Mouse (Mus musculus) intestine, embryonic 15.5 days (tissue): Measurements from ENCODE around the gene Mill2. TPM values are rescaled to one million over a fixed set of nuclear protein-coding genes. Genes with fewer than 3 reads are reported as not detected.

Experiments used
- ATAC-seq: fragments of 200-750 bp; cut with Nextera tagmentation; 2 replicates; pipeline ENCODE4 v1.8.0; 2017; ENCODE audit warnings: moderate TSS enrichment, moderate library complexity
- H3K27ac ChIP-seq: fragments of 300-500 bp; sonication (generic); 2 replicates; pipeline ENCODE4 v1.5.1; 2015; ENCODE audit warnings: mild to moderate bottlenecking, inconsistent platforms
- H3K27me3 ChIP-seq: fragments of 300-500 bp; sonication (generic); replicated peaks from 2 replicates; pipeline ENCODE4 v1.6.1; 2015; ENCODE audit warnings: inconsistent platforms
- H3K36me3 ChIP-seq: fragments of 300-500 bp; sonication (generic); 2 replicates; pipeline ENCODE4 v1.6.1; 2015; ENCODE audit warnings: inconsistent platforms
- H3K4me1 ChIP-seq: fragments of 300-500 bp; sonication (generic); replicated peaks from 2 replicates; pipeline ENCODE4 v1.6.1; 2015; ENCODE audit warnings: inconsistent platforms
- H3K4me2 ChIP-seq: fragments of 300-500 bp; sonication (generic); replicated peaks from 2 replicates; pipeline ENCODE4 v1.6.1; 2015; ENCODE audit warnings: mild to moderate bottlenecking, inconsistent platforms
- H3K4me3 ChIP-seq: fragments of 300-500 bp; sonication (generic); replicated peaks from 2 replicates; pipeline ENCODE4 v1.5.1; 2015; ENCODE audit warnings: inconsistent platforms
- H3K9ac ChIP-seq: fragments of 300-500 bp; sonication (generic); 2 replicates; pipeline ENCODE4 v1.6.1; 2015; ENCODE audit warnings: inconsistent platforms
- H3K9me3 ChIP-seq: fragments of 300-500 bp; sonication (generic); 2 replicates; pipeline ENCODE4 v1.6.1; 2016; ENCODE audit warnings: inconsistent platforms
- WGBS: fragments of 180-500 bp; shearing (Covaris S2); methylation state at CpG from one replicate; pipeline ENCODE4 v1.1.7; 2015; 5-methylcytosine and 5-hydroxymethylcytosine counted together
- polyA plus RNA-seq: library from polyadenylated mRNA; unstranded; fragments of >200 nt; fragmentation: Nextera tagmentation; extraction: Ambion mirVana; gene quantifications from 2 replicates; pipeline ENCODE4 v1.2.1, GENCODE M21; 2015

Gene Mill2
- polyA plus RNA-seq, 1 experiment from 2014 or later, result 0.73 TPM

- Histone ChIP-seq H3K9ac (no peak overlapping the region), H3K27ac (peak overlapping the region; percentile 66)
- 52% methylated on average over 9 of the region's 9 CpGs for WGBS
These were observed 44.4 kb downstream of the Mill2 start for GRCm38 (mm10) chr7:18883991-18884744.

GRCm38 (mm10) chr7:18884745-18885422 is 45.1 kb downstream of the Mill2 start:
- no peaks in the 10 kb centered on the region for H3K36me3 ChIP-seq
- H3K4me1 ChIP-seq, result no peaks in the 10 kb centered on the region
- peak; percentile 53; the same call in 1 of the 2 replicates for ATAC-seq
- peak overlapping the region; percentile 8 for H3K4me3 ChIP-seq
- H3K4me2 ChIP-seq, result peak overlapping the region; percentile 37
- WGBS, result 46% methylated on average over 13 of the region's 13 CpGs
- H3K9me3 ChIP-seq, result no peaks in the 10 kb centered on the region
- H3K27me3 ChIP-seq, result no peaks in the 10 kb centered on the region
- peak overlapping the region; percentile 18; the same call in 1 of the 2 replicates for H3K9ac ChIP-seq
- peak overlapping the region; percentile 66 for H3K27ac ChIP-seq

More at GRCm38 (mm10) chr7:18883991-18884744, 44.4 kb downstream of the Mill2 start:
- H3K9me3 ChIP-seq, result no peaks in the 10 kb centered on the region
- H3K4me3 ChIP-seq, result peak overlapping the region; percentile 8
- no peaks in the 10 kb centered on the region for H3K36me3 ChIP-seq
- no peaks in the 10 kb centered on the region for H3K4me1 ChIP-seq
- no peaks in the 10 kb centered on the region for H3K27me3 ChIP-seq
- ATAC-seq, result peak; percentile 93
- peak overlapping the region; percentile 37 for H3K4me2 ChIP-seq

- H3K27ac ChIP-seq, result no peak overlapping the region
- no peaks in the 10 kb centered on the region for H3K9me3 ChIP-seq
- no peak overlapping the region for H3K4me3 ChIP-seq
- peaks cover 4% of the 10 kb centered on the region; the same call in 1 of the 2 replicates for H3K36me3 ChIP-seq
- H3K4me2 ChIP-seq, result no peak overlapping the region
- H3K9ac ChIP-seq, result no peak overlapping the region
- no peaks in the 10 kb centered on the region for H3K27me3 ChIP-seq
- ATAC-seq, result no peak
- H3K4me1 ChIP-seq, result no peaks in the 10 kb centered on the region
- WGBS, result 95% methylated on average over 1 of the region's 1 CpGs
These were observed 47.2 kb downstream of the Mill2 start for GRCm38 (mm10) chr7:18886963-18887362.

GRCm38 (mm10) chr7:18890848-18891247 is 51.1 kb downstream of the Mill2 start:
- no peak overlapping the region for H3K4me2 ChIP-seq
- H3K27ac ChIP-seq, result no peak overlapping the region
- H3K4me3 ChIP-seq, result no peak overlapping the region
- H3K9me3 ChIP-seq, result no peaks in the 10 kb centered on the region
- WGBS, result 89% methylated on average over 8 of the region's 8 CpGs
- peaks cover 7% of the 10 kb centered on the region for H3K27me3 ChIP-seq
- H3K9ac ChIP-seq, result no peak overlapping the region
- H3K4me1 ChIP-seq, result peaks cover 20% of the 10 kb centered on the region
- peaks cover 4% of the 10 kb centered on the region; the same call in 1 of the 2 replicates for H3K36me3 ChIP-seq
- ATAC-seq, result no peak

- Histone ChIP-seq H3K4me1 (peaks cover 20% of the 10 kb centered on the region), H3K27me3 (peaks cover 7% of the 10 kb centered on the region), H3K9ac (peak overlapping the region; percentile 50), H3K9me3 (no peaks in the 10 kb centered on the region), H3K27ac (no peak overlapping the region), H3K36me3 (peaks cover 4% of the 10 kb centered on the region; the same call in 1 of the 2 replicates), H3K4me3 (peak overlapping the region; percentile 43), H3K4me2 (peak overlapping the region; percentile 96)
- peak; percentile 67 for ATAC-seq
- 20% methylated on average over 33 of the region's 33 CpGs for WGBS
These were observed 52.3 kb downstream of the Mill2 start for GRCm38 (mm10) chr7:18891872-18892599.

GRCm38 (mm10) chr7:18893009-18893408 is 53.2 kb downstream of the Mill2 start:
- Histone ChIP-seq H3K9ac (no peak overlapping the region; the same call in 1 of the 2 replicates), H3K4me3 (no peak overlapping the region)

GRCm38 (mm10) chr7:18893651-18894430 is 54.1 kb downstream of the Mill2 start:
- Histone ChIP-seq H3K9ac (peak overlapping the region; percentile 39), H3K27ac (no peak overlapping the region), H3K27me3 (peaks cover 7% of the 10 kb centered on the region), H3K4me1 (peaks cover 20% of the 10 kb centered on the region), H3K4me3 (peak overlapping the region; percentile 38), H3K36me3 (peaks cover 10% of the 10 kb centered on the region; the same call in 1 of the 2 replicates), H3K9me3 (no peaks in the 10 kb centered on the region), H3K4me2 (peak overlapping the region; percentile 96)
- WGBS, result 2% methylated on average over 38 of the region's 41 CpGs
- ATAC-seq, result peak; percentile 60

More at GRCm38 (mm10) chr7:18893009-18893408, 53.2 kb downstream of the Mill2 start:
- H3K27ac ChIP-seq, result no peak overlapping the region
- peaks cover 20% of the 10 kb centered on the region for H3K4me1 ChIP-seq
- H3K4me2 ChIP-seq, result peak overlapping the region; percentile 96
- peak; percentile 27 for ATAC-seq
- WGBS, result 29% methylated on average over 27 of the region's 27 CpGs
- H3K36me3 ChIP-seq, result peaks cover 4% of the 10 kb centered on the region; the same call in 1 of the 2 replicates
- no peaks in the 10 kb centered on the region for H3K9me3 ChIP-seq
- H3K27me3 ChIP-seq, result peaks cover 7% of the 10 kb centered on the region

- Histone ChIP-seq H3K27me3 (peaks cover 7% of the 10 kb centered on the region), H3K36me3 (peaks cover 11% of the 10 kb centered on the region; the same call in 1 of the 2 replicates), H3K4me3 (no peak overlapping the region), H3K27ac (no peak overlapping the region), H3K9ac (no peak overlapping the region), H3K4me2 (no peak overlapping the region), H3K4me1 (peaks cover 20% of the 10 kb centered on the region), H3K9me3 (no peaks in the 10 kb centered on the region)
- no peak for ATAC-seq
- 41% methylated on average over 5 of the region's 5 CpGs for WGBS
These were observed 56.8 kb downstream of the Mill2 start for GRCm38 (mm10) chr7:18896536-18896935.

- no peak overlapping the region for H3K4me3 ChIP-seq
- H3K9ac ChIP-seq, result no peak overlapping the region
- no peak overlapping the region for H3K27ac ChIP-seq
- no peaks in the 10 kb centered on the region for H3K27me3 ChIP-seq
- WGBS, result 80% methylated on average over 2 of the region's 2 CpGs
- no peak overlapping the region for H3K4me2 ChIP-seq
- H3K4me1 ChIP-seq, result no peaks in the 10 kb centered on the region
- peaks cover 14% of the 10 kb centered on the region for H3K36me3 ChIP-seq
- ATAC-seq, result no peak
- H3K9me3 ChIP-seq, result no peaks in the 10 kb centered on the region
These were observed 60.7 kb downstream of the Mill2 start for GRCm38 (mm10) chr7:18900513-18900912.

- ATAC-seq, result no peak
- Histone ChIP-seq H3K27me3 (no peaks in the 10 kb centered on the region), H3K36me3 (peaks cover 14% of the 10 kb centered on the region), H3K4me3 (no peak overlapping the region), H3K9ac (no peak overlapping the region), H3K9me3 (no peaks in the 10 kb centered on the region), H3K4me2 (no peak overlapping the region), H3K27ac (no peak overlapping the region), H3K4me1 (0 out of 2 replicates have a peak, but pooled peaks cover under 1% of the 10 kb centered on the region)
- WGBS, result 70% methylated on average over 3 of the region's 3 CpGs
These were observed 62.7 kb downstream of the Mill2 start for GRCm38 (mm10) chr7:18902486-18902885.

- no peak overlapping the region for H3K4me2 ChIP-seq
- peaks cover 8% of the 10 kb centered on the region; the same call in 1 of the 2 replicates for H3K36me3 ChIP-seq
- ATAC-seq, result no peak
- no peaks in the 10 kb centered on the region for H3K27me3 ChIP-seq
- WGBS, result 72% methylated on average over 3 of the region's 3 CpGs
- no peaks in the 10 kb centered on the region for H3K9me3 ChIP-seq
- no peak overlapping the region for H3K27ac ChIP-seq
- peaks cover 9% of the 10 kb centered on the region; the same call in 1 of the 2 replicates for H3K4me1 ChIP-seq
- no peak overlapping the region for H3K4me3 ChIP-seq
- H3K9ac ChIP-seq, result no peak overlapping the region
These were observed 65.2 kb downstream of the Mill2 start for GRCm38 (mm10) chr7:18904971-18905370.
